Mouse (Mus musculus) MEL (cell line): ENCODE data around the gene Helz. TPM values are rescaled to one million over a fixed set of nuclear protein-coding genes. Genes with fewer than 3 reads are reported as not detected.

Experiments
- DNase-seq: peaks from one replicate; pipeline ENCODE4 v3.0.0; 2011; ENCODE audit warnings: low read depth, low spot score
- H3K27ac ChIP-seq: 2 replicates; pipeline ENCODE4 v1.5.1; 2012; ENCODE audit warnings: low read depth, mild to moderate bottlenecking, control low read depth, low read length, moderate library complexity; ENCODE audit not compliant: control insufficient read depth
- H3K27me3 ChIP-seq, 2 experiments: fragments of 150-350 bp in 1 of 2; sonication (generic) in 1 of 2; 2 replicates each; pipeline ENCODE4 v1.6.1; 2012; ENCODE audit warnings: low read length in 2 of 2, mild to moderate bottlenecking in 2 of 2, improper control_type of control experiment in 1 of 2, moderate library complexity in 1 of 2; ENCODE audit not compliant: insufficient read depth in 2 of 2, control insufficient read depth in 1 of 2
- H3K36me3 ChIP-seq, 2 experiments: 2 replicates each; pipeline ENCODE4 v1.6.1; 2012 to 2014; ENCODE audit warnings: low read length in 2 of 2, improper control_type of control experiment in 1 of 2, inconsistent platforms in 1 of 2, mild to moderate bottlenecking in 1 of 2; ENCODE audit not compliant: insufficient read depth in 2 of 2, control insufficient read depth in 1 of 2
- H3K4me1 ChIP-seq, 2 experiments: fragments of 150-350 bp in 1 of 2; sonication (generic) in 1 of 2; 2 replicates each; pipeline ENCODE4 v1.6.1; 2012; ENCODE audit warnings: low read length in 2 of 2, improper control_type of control experiment in 1 of 2, mild to moderate bottlenecking in 1 of 2; ENCODE audit not compliant: insufficient read depth in 2 of 2, control insufficient read depth in 1 of 2
- H3K4me3 ChIP-seq, 2 experiments: fragments of 150-350 bp in 1 of 2; sonication (generic) in 1 of 2; 2 replicates each; pipeline ENCODE4 v1.5.1; 2012; ENCODE audit warnings: low read depth in 2 of 2, low read length in 2 of 2, mild to moderate bottlenecking in 2 of 2, moderate library complexity in 2 of 2, control low read depth in 1 of 2, improper control_type of control experiment in 1 of 2; ENCODE audit not compliant: control insufficient read depth in 1 of 2, insufficient read depth in 1 of 2
- H3K79me2 ChIP-seq: 2 replicates; pipeline ENCODE4 v1.6.1; 2012; ENCODE audit warnings: mild to moderate bottlenecking, low read length, moderate library complexity; ENCODE audit not compliant: control insufficient read depth, poor library complexity, insufficient read depth
- H3K9ac ChIP-seq: 2 replicates; pipeline ENCODE4 v1.6.1; 2012; ENCODE audit warnings: low read depth, mild to moderate bottlenecking, control low read depth, low read length, moderate library complexity; ENCODE audit not compliant: control insufficient read depth, poor library complexity, severe bottlenecking
- H3K9me3 ChIP-seq: fragments of 150-350 bp; sonication (generic); replicated peaks from 2 replicates; pipeline ENCODE4 v1.6.1; 2012; ENCODE audit warnings: mild to moderate bottlenecking, low read length, improper control_type of control experiment, moderate library complexity; ENCODE audit not compliant: insufficient read depth
- BHLHE40 ChIP-seq: IDR thresholded peaks from 2 replicates; pipeline ENCODE4 v1.6.1; 2012; ENCODE audit warnings: low read depth, mild to moderate bottlenecking, inconsistent platforms, low read length, improper control_type of control experiment, borderline replicate concordance
- CHD1 ChIP-seq: IDR thresholded peaks from 2 replicates; pipeline ENCODE4 v1.6.1; 2012; ENCODE audit warnings: low read depth, mild to moderate bottlenecking, inconsistent platforms, low read length, improper control_type of control experiment
- CHD2 ChIP-seq: IDR thresholded peaks from 2 replicates; pipeline ENCODE4 v1.6.1; 2011; ENCODE audit warnings: low read length, improper control_type of control experiment
- CTCF ChIP-seq, 3 experiments: IDR thresholded peaks in 2 of 3; conservative IDR thresholded peaks in 1 of 3; 2 replicates each; pipeline ENCODE4 v1.5.1; 2011 to 2012; ENCODE audit warnings: low read length in 3 of 3, low read depth in 2 of 3, mild to moderate bottlenecking in 2 of 3, improper control_type of control experiment in 1 of 3, inconsistent platforms in 1 of 3, mixed read lengths in 1 of 3, moderate library complexity in 1 of 3; ENCODE audit not compliant: control insufficient read depth in 1 of 3, insufficient read depth in 1 of 3, poor library complexity in 1 of 3, severe bottlenecking in 1 of 3
- E2F4 ChIP-seq: IDR thresholded peaks from 2 replicates; pipeline ENCODE4 v1.6.1; 2011; ENCODE audit warnings: low read depth, low read length, improper control_type of control experiment, borderline replicate concordance
- ELF1 ChIP-seq: IDR thresholded peaks from 2 replicates; pipeline ENCODE4 v1.6.1; 2014; ENCODE audit warnings: low read depth, mild to moderate bottlenecking, inconsistent platforms, low read length, improper control_type of control experiment, moderate library complexity
- GATA1 ChIP-seq: IDR thresholded peaks from 2 replicates; pipeline ENCODE4 v1.6.1; 2011; ENCODE audit warnings: low read depth, low read length, improper control_type of control experiment
- JUND ChIP-seq: IDR thresholded peaks from 2 replicates; pipeline ENCODE4 v1.6.1; 2011; ENCODE audit warnings: low read depth, mild to moderate bottlenecking, improper control_type of control experiment, low read length
- KAT2A ChIP-seq: conservative IDR thresholded peaks from 2 replicates; pipeline ENCODE4 v1.6.1; 2012; ENCODE audit warnings: low read depth, low read length, improper control_type of control experiment, inconsistent platforms
- MAFK ChIP-seq: IDR thresholded peaks from 2 replicates; pipeline ENCODE4 v1.6.1; 2011; ENCODE audit warnings: low read depth, mild to moderate bottlenecking, low read length, improper control_type of control experiment, borderline replicate concordance
- MAX ChIP-seq: IDR thresholded peaks from 2 replicates; pipeline ENCODE4 v1.6.1; 2011; ENCODE audit warnings: low read length, improper control_type of control experiment
- MAZ ChIP-seq: IDR thresholded peaks from 2 replicates; pipeline ENCODE4 v1.6.1; 2012; ENCODE audit warnings: low read depth, mild to moderate bottlenecking, inconsistent platforms, low read length, improper control_type of control experiment
- MEF2A ChIP-seq: IDR thresholded peaks from 2 replicates; pipeline ENCODE4 v1.6.1; 2014; ENCODE audit warnings: low read depth, mild to moderate bottlenecking, inconsistent platforms, low read length, improper control_type of control experiment; ENCODE audit not compliant: poor library complexity, insufficient replicate concordance, severe bottlenecking; ENCODE audit errors: extremely low read depth
- MYB ChIP-seq: IDR thresholded peaks from 2 replicates; pipeline ENCODE4 v1.6.1; 2011; ENCODE audit warnings: mild to moderate bottlenecking, low read depth, low read length, improper control_type of control experiment
- MYC ChIP-seq: IDR thresholded peaks from 2 replicates; pipeline ENCODE4 v1.6.1; 2011; ENCODE audit warnings: low read depth, mild to moderate bottlenecking, low read length, improper control_type of control experiment, moderate library complexity
- NELFE ChIP-seq: IDR thresholded peaks from 2 replicates; pipeline ENCODE4 v1.6.1; 2011; ENCODE audit warnings: low read depth, low read length, improper control_type of control experiment
- NRF1 ChIP-seq: IDR thresholded peaks from 2 replicates; pipeline ENCODE4 v1.6.1; 2014; ENCODE audit warnings: low read depth, mild to moderate bottlenecking, inconsistent platforms, low read length, improper control_type of control experiment, moderate library complexity; ENCODE audit not compliant: poor library complexity, insufficient read depth, severe bottlenecking
- POLR2A ChIP-seq, 2 experiments: IDR thresholded peaks; 2 replicates each; pipeline ENCODE4 v1.6.1; 2011 to 2012; ENCODE audit warnings: low read length in 2 of 2, mild to moderate bottlenecking in 2 of 2, control low read depth in 1 of 2, improper control_type of control experiment in 1 of 2, low read depth in 1 of 2, moderate library complexity in 1 of 2; ENCODE audit not compliant: control insufficient read depth in 1 of 2, insufficient read depth in 1 of 2, poor library complexity in 1 of 2
- POLR2AphosphoS2 ChIP-seq: IDR thresholded peaks from 2 replicates; pipeline ENCODE4 v1.6.1; 2011; ENCODE audit warnings: low read length, improper control_type of control experiment
- POLR2AphosphoS5 ChIP-seq: IDR thresholded peaks from 2 replicates; pipeline ENCODE4 v1.6.1; 2012; ENCODE audit warnings: low read depth, borderline replicate concordance, mild to moderate bottlenecking, inconsistent platforms, low read length, moderate library complexity, mixed read lengths
- RAD21 ChIP-seq: IDR thresholded peaks from 2 replicates; pipeline ENCODE4 v1.6.1; 2011; ENCODE audit warnings: mild to moderate bottlenecking, low read depth, low read length, improper control_type of control experiment
- SIN3A ChIP-seq: IDR thresholded peaks from 2 replicates; pipeline ENCODE4 v1.6.1; 2012; ENCODE audit warnings: low read length, improper control_type of control experiment, inconsistent platforms
- SMC3 ChIP-seq: IDR thresholded peaks from 2 replicates; pipeline ENCODE4 v1.6.1; 2011; ENCODE audit warnings: low read depth, low read length, improper control_type of control experiment
- TBP ChIP-seq: IDR thresholded peaks from 2 replicates; pipeline ENCODE4 v1.8.0; 2011; ENCODE audit warnings: low read depth, low read length, improper control_type of control experiment
- TCF12 ChIP-seq: IDR thresholded peaks from 2 replicates; pipeline ENCODE4 v1.6.1; 2014; ENCODE audit warnings: low read depth, mild to moderate bottlenecking, inconsistent platforms, low read length, improper control_type of control experiment, moderate library complexity
- UBTF ChIP-seq: IDR thresholded peaks from 2 replicates; pipeline ENCODE4 v1.6.1; 2012; ENCODE audit warnings: low read depth, mild to moderate bottlenecking, inconsistent platforms, low read length, improper control_type of control experiment, moderate library complexity, borderline replicate concordance; ENCODE audit not compliant: insufficient read depth
- USF1 ChIP-seq: IDR thresholded peaks from 2 replicates; pipeline ENCODE4 v1.6.1; 2014; ENCODE audit warnings: low read depth, mild to moderate bottlenecking, inconsistent platforms, low read length, improper control_type of control experiment, moderate library complexity
- USF2 ChIP-seq, 2 experiments: IDR thresholded peaks; 2 replicates each; pipeline ENCODE4 v1.6.1; 2011 to 2012; ENCODE audit warnings: improper control_type of control experiment in 2 of 2, low read length in 2 of 2, borderline replicate concordance in 1 of 2, inconsistent platforms in 1 of 2, low read depth in 1 of 2, mild to moderate bottlenecking in 1 of 2; ENCODE audit not compliant: insufficient read depth in 1 of 2
- ZC3H11A ChIP-seq: IDR thresholded peaks from 2 replicates; pipeline ENCODE4 v1.6.1; 2012; ENCODE audit warnings: low read depth, mild to moderate bottlenecking, inconsistent platforms, low read length, improper control_type of control experiment
- ZKSCAN1 ChIP-seq: IDR thresholded peaks from 2 replicates; pipeline ENCODE4 v1.6.1; 2012; ENCODE audit warnings: low read depth, mild to moderate bottlenecking, inconsistent platforms, low read length, improper control_type of control experiment, moderate library complexity
- ZMIZ1 ChIP-seq: IDR thresholded peaks from 2 replicates; pipeline ENCODE4 v1.6.1; 2012; ENCODE audit warnings: low read depth, mild to moderate bottlenecking, inconsistent platforms, low read length, improper control_type of control experiment, moderate library complexity
- ZNF384 ChIP-seq: IDR thresholded peaks from 2 replicates; pipeline ENCODE4 v1.6.1; 2012; ENCODE audit warnings: low read depth, mild to moderate bottlenecking, inconsistent platforms, low read length, improper control_type of control experiment
- polyA plus RNA-seq, 2 experiments: library from polyadenylated mRNA; stranded (reverse) in 1 of 2; unstranded in 1 of 2; fragments of >175 nt in 1 of 2; fragments of >200 nt in 1 of 2; gene quantifications; 2 replicates each; pipeline versions ENCODE4 v1.2.1 to v1.2.4; 2012; ENCODE audit warnings: low replicate concordance in 2 of 2, low read depth in 1 of 2; ENCODE audit not compliant: insufficient read length in 2 of 2, insufficient read depth in 1 of 2, missing spikeins in 1 of 2
- total RNA-seq: library from RNA; depleted of rRNA; stranded (reverse); fragments of 300-350 nt; gene quantifications from 2 replicates; pipeline ENCODE4 v1.2.3, GENCODE M21; 2012

Helz gene
- total and polyA plus RNA-seq, 3 experiments = 15.1 to 41.0 (median 39.9) TPM

DNA sequence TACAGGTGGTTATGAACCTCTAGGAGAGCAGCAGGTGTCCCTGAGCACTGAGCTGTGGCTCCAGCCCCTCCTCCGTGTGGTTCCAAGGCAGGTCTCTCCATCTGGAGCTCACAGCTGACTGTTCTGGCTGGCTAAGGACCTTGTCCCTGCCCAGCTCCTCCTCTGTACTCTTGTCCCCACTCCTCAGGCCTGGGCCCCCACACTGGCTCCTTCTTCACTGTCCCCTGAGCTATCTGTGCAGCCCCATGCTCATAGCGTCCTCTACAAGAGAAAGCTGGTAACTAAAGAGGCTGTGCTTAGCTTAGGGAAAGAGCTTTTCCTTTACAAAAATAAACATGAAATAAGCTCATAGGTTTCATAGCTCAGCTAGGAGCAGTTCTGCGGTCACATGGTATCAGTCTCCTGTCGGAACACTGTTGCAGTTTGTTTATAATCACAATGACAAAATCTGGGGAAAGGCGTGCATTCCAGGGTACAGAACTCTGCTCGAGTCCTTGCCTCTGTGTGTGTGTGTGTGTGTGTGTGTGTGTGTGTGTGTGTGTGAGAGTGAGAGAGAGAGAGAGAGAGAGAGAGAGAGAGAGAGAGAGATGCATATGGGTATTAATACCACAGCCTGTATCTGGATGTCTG lies 102.8 kb downstream of the Helz start:
- H3K9ac ChIP-seq = no peak overlapping the region
- H3K27ac ChIP-seq = no peak overlapping the region
- TF ChIP-seq GATA1 = no peak
- TF ChIP-seq SMC3 = no peak
- TF ChIP-seq MYB = no peak
- no peak for TF ChIP-seq CHD1
- no peak for TF ChIP-seq MEF2A
- TF ChIP-seq POLR2AphosphoS2 = no peak
- TF ChIP-seq SIN3A = no peak
- no peak for TF ChIP-seq POLR2A (IDR thresholded peaks at IDR 0.05; ENCODE audit: control insufficient read depth in 1 of 2, insufficient read depth in 1 of 2, low read depth in 1 of 2, low read length in 2 of 2, poor library complexity in 1 of 2)
- no peak for TF ChIP-seq MYC
- no peak for TF ChIP-seq RAD21
- no peak for TF ChIP-seq ZKSCAN1
- no peak for TF ChIP-seq POLR2AphosphoS5
- TF ChIP-seq E2F4 = no peak
- no peak for TF ChIP-seq JUND
- TF ChIP-seq MAZ = no peak
- no peak for TF ChIP-seq CTCF (IDR thresholded peaks at IDR 0.05 in 2 of 3, conservative IDR thresholded peaks at IDR 0.05 in 1 of 3; ENCODE audit: control insufficient read depth in 1 of 3, insufficient read depth in 1 of 3, low read depth in 2 of 3, low read length in 3 of 3, poor library complexity in 1 of 3, severe bottlenecking in 1 of 3)
- TF ChIP-seq USF1 = no peak
- TF ChIP-seq ZNF384 = no peak
- no peak for TF ChIP-seq BHLHE40
- TF ChIP-seq NRF1 = no peak

DNA sequence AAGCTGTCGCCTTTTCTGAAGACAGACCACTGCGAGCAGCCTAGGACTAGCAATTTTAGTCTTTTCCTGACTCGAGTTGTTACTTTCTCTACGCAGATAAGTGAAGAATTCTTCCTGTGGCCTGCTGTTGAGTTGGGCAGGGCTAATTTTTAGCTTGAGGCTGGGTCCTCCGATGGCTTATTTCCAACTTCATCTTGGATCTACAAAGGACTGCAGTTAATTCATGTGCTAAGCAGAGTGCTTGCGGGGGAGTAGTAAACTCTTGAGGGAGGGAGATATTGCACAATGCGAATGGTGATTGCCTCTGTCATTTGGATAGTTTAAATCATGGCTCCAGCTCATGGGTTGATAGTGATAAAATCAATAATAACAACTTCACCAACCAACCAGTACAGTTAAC lies 103.7 kb downstream of the Helz start:
- H3K27me3 ChIP-seq = no peaks in the 10 kb centered on the region
- no peak for DNase-seq
- no peak overlapping the region for H3K27ac ChIP-seq
- no peaks in the 10 kb centered on the region for H3K4me1 ChIP-seq
- no peaks in the 10 kb centered on the region for H3K9me3 ChIP-seq
- H3K4me3 ChIP-seq = no peak overlapping the region
- no peaks in the 10 kb centered on the region for H3K79me2 ChIP-seq
- H3K9ac ChIP-seq = no peak overlapping the region
- H3K36me3 ChIP-seq = peaks cover 0 to 15% of the 10 kb centered on the region in 2 experiments; a peak in 2 of 4 replicates
- TF ChIP-seq NELFE (no peak), BHLHE40 (no peak), TBP (no peak), MAX (no peak), TCF12 (no peak), NRF1 (no peak), ZMIZ1 (no peak), ELF1 (no peak), MAFK (no peak), GATA1 (no peak), USF1 (no peak), E2F4 (no peak), MAZ (no peak), KAT2A (no peak), CHD2 (no peak), UBTF (no peak), ZC3H11A (no peak), POLR2AphosphoS5 (no peak), USF2 (IDR thresholded peaks at IDR 0.05; ENCODE audit: borderline replicate concordance in 1 of 2, insufficient read depth in 1 of 2, low read depth in 1 of 2, low read length in 2 of 2) (no peak)
- TF ChIP-seq, all 39 proteins: peak for 0

More for the DNA sequence above, 102.8 kb downstream of the Helz start:
- Histone ChIP-seq H3K4me3 (no peak overlapping the region), H3K27me3 (no peaks in the 10 kb centered on the region), H3K79me2 (no peaks in the 10 kb centered on the region), H3K9me3 (no peaks in the 10 kb centered on the region), H3K36me3 (peaks cover 0 to 14% of the 10 kb centered on the region in 2 experiments; a peak in 2 of 4 replicates), H3K4me1 (no peaks in the 10 kb centered on the region)
- no peak for DNase-seq
